Mouse (Mus musculus): ENCODE measurements around the gene Ptov1.

DNA sequence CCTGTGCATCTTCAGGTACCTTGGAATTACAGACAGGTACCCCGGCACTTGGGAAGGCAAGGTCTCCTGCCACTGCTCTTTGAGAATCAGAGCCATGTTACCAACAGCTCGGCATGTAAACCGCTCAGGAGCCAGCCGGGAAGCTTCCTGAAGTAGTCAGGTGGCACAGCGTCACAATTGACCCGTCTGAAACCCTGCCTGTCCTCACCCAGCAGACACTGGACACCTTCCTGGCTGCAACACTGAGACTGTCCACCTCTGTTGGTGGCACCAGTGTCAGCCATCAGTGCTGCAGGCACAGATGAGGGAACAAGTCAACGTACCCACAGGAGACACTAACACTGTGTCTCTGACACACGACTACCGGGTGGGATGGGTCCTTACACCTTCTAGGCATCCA, 45.7 kb upstream of the Ptov1 start:
- TF ChIP-seq CTCF (IDR thresholded peaks at IDR 0.05; ENCODE audit: borderline replicate concordance, extremely low read depth, insufficient read depth, insufficient read length) (no peak), POLR2A (IDR thresholded peaks at IDR 0.05; ENCODE audit: borderline replicate concordance, extremely low read depth, insufficient read depth, insufficient read length, poor library complexity, severe bottlenecking) (no peak)

Data from brain, embryonic 14.5 days (tissue).